Mouse (Mus musculus): ENCODE data around the gene Ntf3.

Gene Ntf3

GRCm38 (mm10) chr6:126160067-126160411, 6.7 kb downstream of the Ntf3 start:
- in situ Hi-C loops (cut with MboI; ENCODE audit: low sequenced_read_pairs) = loop anchor here (25.0 kb wide), 1 partner anchor 327 kb away; no protein-coding TSS in a partner anchor

- in situ Hi-C loops (cut with MboI; ENCODE audit: low sequenced_read_pairs) = loop anchor here (25.0 kb wide), 1 partner anchor 328 kb away; no protein-coding TSS in a partner anchor
Observed at GRCm38 (mm10) chr6:126159279-126160066, 7.2 kb downstream of the Ntf3 start.

GRCm38 (mm10) chr6:126155928-126156327, 10.8 kb downstream of the Ntf3 start:
- in situ Hi-C loops (cut with MboI; ENCODE audit: low sequenced_read_pairs) = loop anchor here (25.0 kb wide), 1 partner anchor 331 kb away; no protein-coding TSS in a partner anchor

DNA sequence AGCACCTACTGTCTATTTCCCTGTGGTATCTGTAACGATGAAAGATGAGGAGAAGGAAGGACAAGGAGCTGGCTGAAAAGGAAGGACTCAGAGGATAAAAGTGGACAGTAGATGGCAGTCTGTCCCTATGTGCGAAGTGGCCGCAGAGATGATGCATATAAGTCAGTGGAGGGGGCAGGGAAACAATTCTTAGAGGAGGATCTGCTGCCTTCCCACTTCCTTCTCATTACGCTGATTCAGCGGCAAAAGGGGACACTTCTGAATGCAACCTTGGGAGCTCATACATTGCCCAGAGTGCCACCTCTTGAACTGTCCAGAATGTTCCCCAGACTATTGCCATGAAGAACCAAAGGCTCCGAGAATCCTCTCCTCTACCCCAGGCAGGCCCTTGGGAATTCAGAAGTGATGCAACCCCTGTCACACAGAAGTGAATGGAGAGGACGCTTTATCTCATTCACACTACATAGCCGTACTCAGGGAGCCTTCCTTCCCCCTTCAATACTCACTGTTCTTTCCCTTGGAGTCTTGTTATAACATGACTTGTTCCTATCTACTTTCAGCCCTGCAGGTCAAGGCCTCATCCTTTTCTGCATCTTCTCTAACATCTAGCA, 12.2 kb downstream of the Ntf3 start:
- in situ Hi-C loops (cut with MboI; ENCODE audit: low sequenced_read_pairs) = loop anchor here (25.0 kb wide), 1 partner anchor 333 kb away; no protein-coding TSS in a partner anchor

DNA sequence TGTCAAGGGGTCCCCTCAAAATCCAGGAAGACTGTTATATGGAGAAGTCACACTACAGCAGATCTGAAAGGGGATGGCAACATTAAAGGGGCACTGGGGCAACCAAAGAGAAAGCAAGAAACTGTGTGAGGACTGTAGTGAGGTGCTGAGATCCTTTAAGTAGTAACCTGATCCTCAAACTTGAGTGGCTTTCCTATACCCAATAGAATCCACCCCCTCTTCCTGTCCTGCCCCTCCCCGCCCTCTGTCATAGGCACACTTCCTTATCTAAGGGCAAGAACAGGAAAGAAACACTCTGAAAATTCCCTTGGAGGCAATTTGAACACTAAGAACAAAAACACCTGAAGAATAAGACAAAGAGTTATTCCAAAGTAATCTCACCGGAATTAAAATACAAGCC, 13.6 kb downstream of the Ntf3 start:
- in situ Hi-C loops (cut with MboI; ENCODE audit: low sequenced_read_pairs) = loop anchor here (25.0 kb wide), 1 partner anchor 334 kb away; no protein-coding TSS in a partner anchor

GRCm38 (mm10) chr6:126143659-126144058, 23.1 kb downstream of the Ntf3 start:
- in situ Hi-C loops (cut with MboI; ENCODE audit: low sequenced_read_pairs) = no loop called here

- in situ Hi-C loops (cut with MboI; ENCODE audit: low sequenced_read_pairs) = no loop called here
Observed at GRCm38 (mm10) chr6:126142741-126143140, 24.0 kb downstream of the Ntf3 start.

DNA sequence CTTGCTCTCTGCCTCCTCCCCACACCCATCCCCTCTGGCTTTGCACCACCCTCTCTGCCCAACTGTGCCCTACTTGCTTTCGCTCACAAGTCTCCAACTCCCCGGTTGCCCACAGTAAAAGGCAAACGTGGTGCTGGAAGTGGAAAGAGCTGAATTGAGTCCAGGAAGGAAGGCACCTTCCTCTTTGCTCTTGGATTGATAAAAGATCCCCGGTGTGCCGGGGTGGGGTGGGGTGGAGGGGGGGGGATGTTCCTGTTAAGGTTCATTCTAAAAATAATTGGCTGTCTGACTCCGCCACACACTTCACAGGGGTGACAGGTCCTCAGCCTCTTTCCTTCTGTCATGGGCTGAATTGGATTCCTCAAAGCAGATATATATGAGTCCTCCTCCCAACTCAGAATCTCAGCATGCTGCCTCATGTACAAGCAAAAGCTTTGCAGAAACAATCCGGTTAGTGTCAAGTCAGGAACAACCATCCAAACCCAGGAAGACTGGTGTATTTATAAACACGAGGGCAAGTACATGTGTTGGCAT, 24.6 kb downstream of the Ntf3 start:
- in situ Hi-C loops (cut with MboI; ENCODE audit: low sequenced_read_pairs) = no loop called here

DNA sequence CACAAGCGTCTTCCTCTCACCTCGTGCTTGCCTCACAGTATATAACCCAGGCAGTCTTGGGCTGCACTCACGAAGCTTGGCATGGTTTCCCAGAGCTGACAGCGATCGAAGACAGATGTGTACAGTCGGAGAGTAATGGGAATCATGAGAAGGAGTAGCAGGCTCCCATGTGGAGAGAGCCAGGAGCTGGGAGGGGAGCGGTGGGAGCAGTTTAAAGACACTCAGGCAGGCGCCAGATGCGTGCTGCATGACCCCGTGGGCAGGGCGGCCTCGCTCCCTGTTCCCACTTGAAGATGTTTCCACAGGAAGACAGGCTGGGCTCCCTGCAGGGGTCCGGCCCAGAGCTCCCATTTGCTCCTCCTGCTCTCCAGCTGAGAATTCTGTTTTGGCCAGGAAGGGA, 25.2 kb downstream of the Ntf3 start:
- in situ Hi-C loops (cut with MboI; ENCODE audit: low sequenced_read_pairs) = no loop called here

- in situ Hi-C loops (cut with MboI; ENCODE audit: low sequenced_read_pairs) = no loop called here
Observed at GRCm38 (mm10) chr6:126140961-126141360, 25.7 kb downstream of the Ntf3 start.

DNA sequence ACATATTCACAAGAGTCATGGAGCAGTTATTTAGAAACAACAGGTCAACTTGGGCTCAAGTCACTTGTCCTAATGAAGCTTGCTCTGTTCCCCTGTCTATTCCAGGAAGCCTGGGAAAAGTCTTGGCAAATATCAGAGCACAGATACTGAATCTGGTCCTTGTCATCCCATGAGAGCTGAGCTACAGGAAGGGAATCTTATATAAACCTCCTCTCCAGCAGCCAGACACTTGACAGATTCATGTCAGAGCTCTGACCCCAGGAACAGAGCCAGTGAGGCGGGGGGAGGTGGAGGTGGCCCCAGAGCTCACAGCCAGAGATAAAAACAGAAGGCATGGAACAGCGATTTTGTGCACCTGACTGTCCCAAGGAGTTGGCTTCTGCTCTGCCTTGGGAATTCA, 26.3 kb downstream of the Ntf3 start:
- in situ Hi-C loops (cut with MboI; ENCODE audit: low sequenced_read_pairs) = no loop called here

DNA sequence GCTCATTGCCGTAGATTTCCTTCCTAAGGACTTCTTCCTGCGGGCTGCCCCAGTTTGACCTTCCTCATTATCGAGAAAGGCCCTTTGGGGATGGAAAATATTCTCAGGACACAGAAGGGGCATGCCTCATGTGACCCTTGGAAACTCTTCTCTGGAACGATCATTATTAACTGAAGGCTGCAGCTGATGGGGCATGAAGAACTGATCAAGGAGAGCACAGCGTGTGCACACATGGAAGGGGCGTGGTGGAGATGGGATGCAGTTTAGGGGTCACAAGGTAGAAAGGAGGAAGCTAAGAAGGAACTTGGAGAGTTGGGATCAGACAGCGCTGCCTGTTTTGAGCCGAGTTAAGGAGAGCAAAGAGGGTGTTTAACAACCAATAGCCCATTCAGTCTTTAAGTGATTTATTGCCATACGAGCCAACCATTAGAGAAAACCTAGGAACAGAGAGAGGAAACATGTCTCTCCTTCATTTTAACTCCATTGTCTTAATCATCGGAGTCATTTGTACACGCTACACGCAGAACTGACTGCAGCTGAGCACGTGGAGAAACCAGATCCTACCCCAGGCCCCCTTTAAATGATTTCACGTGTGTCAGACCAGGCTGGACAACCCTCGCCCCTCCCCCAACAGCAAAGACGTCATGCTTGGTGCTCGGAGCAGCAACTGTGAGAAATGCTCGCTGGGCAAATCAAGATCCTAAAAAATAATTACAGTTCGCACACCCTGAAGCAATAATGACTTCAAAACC, 32.4 kb downstream of the Ntf3 start:
- in situ Hi-C loops (cut with MboI; ENCODE audit: low sequenced_read_pairs) = no loop called here

DNA sequence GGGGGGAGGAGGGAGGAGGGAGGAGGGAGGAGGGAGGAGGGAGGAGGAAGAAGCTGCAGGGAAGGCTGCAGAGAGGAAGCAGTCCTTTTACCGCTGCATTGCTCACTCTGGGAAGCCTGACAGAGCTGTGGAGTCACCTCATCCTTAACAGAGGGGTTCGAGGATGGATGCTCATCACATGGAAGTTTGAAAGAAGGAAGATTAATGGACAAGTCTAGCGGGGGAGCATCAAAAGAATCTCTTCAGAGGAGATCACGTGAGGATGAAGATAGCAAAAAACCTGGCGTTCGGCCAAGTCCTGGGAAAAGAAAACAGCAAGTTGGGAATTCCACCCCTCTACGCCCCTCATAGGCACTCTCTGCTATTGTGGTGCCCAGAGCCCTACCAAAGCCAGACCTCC, 38.5 kb downstream of the Ntf3 start:
- in situ Hi-C loops (cut with MboI; ENCODE audit: low sequenced_read_pairs) = no loop called here

GRCm38 (mm10) chr6:126118247-126118646, 48.5 kb downstream of the Ntf3 start:
- in situ Hi-C loops (cut with MboI; ENCODE audit: low sequenced_read_pairs) = no loop called here

GRCm38 (mm10) chr6:126117191-126117590, 49.5 kb downstream of the Ntf3 start:
- in situ Hi-C loops (cut with MboI; ENCODE audit: low sequenced_read_pairs) = no loop called here

GRCm38 (mm10) chr6:126114934-126115633, 51.6 kb downstream of the Ntf3 start:
- in situ Hi-C loops (cut with MboI; ENCODE audit: low sequenced_read_pairs) = no loop called here

DNA sequence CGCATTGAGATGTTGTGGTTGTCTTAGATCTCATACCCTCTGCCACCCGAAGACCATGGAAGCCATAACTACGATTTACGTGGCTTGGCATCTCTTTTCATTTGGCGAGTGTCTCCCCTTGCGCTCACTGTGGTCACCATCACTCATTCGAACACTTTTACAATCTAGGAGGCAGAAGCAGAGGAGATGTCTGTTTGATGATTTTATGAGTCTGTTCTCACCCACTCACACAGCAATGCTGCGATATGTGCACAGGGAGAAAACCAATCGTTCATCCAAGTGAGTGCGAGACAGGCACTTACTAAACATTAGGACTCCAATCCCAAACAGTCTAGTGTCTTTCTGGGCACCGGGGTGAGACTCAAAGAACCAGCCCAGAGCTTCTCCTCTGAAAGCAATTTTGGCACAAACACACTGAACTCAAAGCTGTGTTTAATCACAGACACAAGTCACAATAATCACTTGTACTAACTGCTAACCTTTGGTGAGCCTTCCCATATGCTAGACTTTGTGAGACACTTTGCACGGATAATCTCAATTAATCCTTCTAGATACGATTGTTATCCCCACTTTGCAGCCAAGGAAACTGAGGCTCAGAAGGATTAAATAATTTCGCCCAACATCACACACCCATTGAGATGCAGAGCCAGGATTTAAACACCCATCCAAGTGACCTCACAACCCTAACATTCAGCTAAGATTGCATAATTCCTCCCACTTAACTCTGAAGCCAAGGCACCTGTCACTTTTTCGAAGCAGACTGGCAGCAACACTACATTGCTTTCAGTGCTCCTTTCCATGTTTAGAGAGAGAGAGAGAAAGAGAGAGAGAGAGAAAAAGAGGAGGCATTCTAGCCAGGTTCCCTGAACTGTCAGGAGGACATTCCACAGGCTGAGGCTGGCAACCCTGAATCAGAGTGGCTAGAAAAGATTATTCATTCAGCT, 55.5 kb downstream of the Ntf3 start:
- in situ Hi-C loops (cut with MboI; ENCODE audit: low sequenced_read_pairs) = no loop called here

- in situ Hi-C loops (cut with MboI; ENCODE audit: low sequenced_read_pairs) = no loop called here
Observed at GRCm38 (mm10) chr6:126109184-126109583, 57.5 kb downstream of the Ntf3 start.

GRCm38 (mm10) chr6:126108771-126109170, 57.9 kb downstream of the Ntf3 start:
- in situ Hi-C loops (cut with MboI; ENCODE audit: low sequenced_read_pairs) = no loop called here

GRCm38 (mm10) chr6:126107398-126107797, 59.3 kb downstream of the Ntf3 start:
- in situ Hi-C loops (cut with MboI; ENCODE audit: low sequenced_read_pairs) = no loop called here
